Mouse (Mus musculus): Measurements from ENCODE around the gene Dclre1b. TPM values are rescaled to one million over a fixed set of nuclear protein-coding genes. Genes with fewer than 3 reads are reported as not detected.

The Dclre1b gene
- 10 to 100 TPM; 10.7 to 12.0 TPM for total RNA-seq (2021)
- 6.9 and 7.4 TPM in 2 replicates for polyA plus RNA-seq (2012; rRNA removed)
- long read RNA-seq, full-length matches to known transcripts: 5 of 5 reads
- long read RNA-seq, partial matches to known transcripts: 0 of 5 reads
- long read RNA-seq, other reads (novel, unspliced or antisense): 0 of 5 reads

- peak; percentile 93 to 94 for DNase-seq
- TF ChIP-seq POLR2A (IDR thresholded peaks at IDR 0.05; ENCODE audit: insufficient read depth, low read depth, low read length): peak; percentile 95
- TF ChIP-seq EP300 (IDR thresholded peaks at IDR 0.05; ENCODE audit: insufficient read depth, low read depth, low read length): peak; percentile 60; the same call in 1 of the 2 replicates
- TF ChIP-seq CTCF (IDR thresholded peaks at IDR 0.05): no peak
- peaks cover 10% of the 10 kb centered on the region for H3K36me3 ChIP-seq (ENCODE audit: control insufficient read depth, insufficient read depth, low read length)
- no peaks in the 10 kb centered on the region; the same call in 1 of the 2 replicates for H3K4me1 ChIP-seq (ENCODE audit: control insufficient read depth, insufficient read depth, low read length)
- peak within 1 kb of the TSS; percentile 92 for H3K9ac ChIP-seq (ENCODE audit: low read depth, low read length)
- intact Hi-C loops (cut with DNase I): loop anchor here (1.0 to 2.0 kb wide), 3 partner anchors 18 to 70 kb away; partner anchors contain the start of genes Gm10964, Hipk1 and Olfml3
- H3K4me3 ChIP-seq: peak within 1 kb of the TSS; percentile 85
- H3K27me3 ChIP-seq (ENCODE audit: control insufficient read depth, insufficient read depth, low read length): no peaks in the 10 kb centered on the region
- 1% methylated on average over 69 of the region's 70 CpGs for WGBS
- peak within 1 kb of the TSS; percentile 98 for H3K27ac ChIP-seq
- peaks cover 1% of the 10 kb centered on the region; the same call in 1 of the 2 replicates for H3K79me2 ChIP-seq (replicated peaks; ENCODE audit: control insufficient read depth, insufficient read depth, low read length)
Observed at GRCm38 (mm10) chr3:103808891-103809798, at the start of gene Dclre1b, which contains the start of the genes Ap4b1 and Gm43064. Gene Dclre1b, minus strand, starts transcription at chr3:103809444. Gene Ap4b1, plus strand, starts transcription at chr3:103809520. Gene Gm43064, plus strand, starts transcription at chr3:103809573.

- intact Hi-C loops (cut with DNase I): no loop called here
- TF ChIP-seq POLR2A (IDR thresholded peaks at IDR 0.05; ENCODE audit: insufficient read depth, low read depth, low read length) (no peak), CTCF (IDR thresholded peaks at IDR 0.05) (no peak), EP300 (IDR thresholded peaks at IDR 0.05; ENCODE audit: insufficient read depth, low read depth, low read length) (no peak)
- no peak for DNase-seq
- H3K36me3 ChIP-seq (ENCODE audit: control insufficient read depth, insufficient read depth, low read length): no peaks in the 10 kb centered on the region
- H3K4me1 ChIP-seq (ENCODE audit: control insufficient read depth, insufficient read depth, low read length): no peaks in the 10 kb centered on the region; the same call in 1 of the 2 replicates
- 86% methylated on average over 6 of the region's 6 CpGs for WGBS
- H3K4me3 ChIP-seq: no peak overlapping the region
- no peak overlapping the region for H3K27ac ChIP-seq
- H3K9ac ChIP-seq (ENCODE audit: low read depth, low read length): no peak overlapping the region
- H3K27me3 ChIP-seq (ENCODE audit: control insufficient read depth, insufficient read depth, low read length): no peaks in the 10 kb centered on the region
- no peaks in the 10 kb centered on the region for H3K79me2 ChIP-seq (replicated peaks; ENCODE audit: control insufficient read depth, insufficient read depth, low read length)
Observed at GRCm38 (mm10) chr3:103857977-103858563, 48.8 kb upstream of the Dclre1b start.

- Histone ChIP-seq H3K36me3 (ENCODE audit: control insufficient read depth, insufficient read depth, low read length) (no peaks in the 10 kb centered on the region), H3K27me3 (ENCODE audit: control insufficient read depth, insufficient read depth, low read length) (no peaks in the 10 kb centered on the region), H3K79me2 (replicated peaks; ENCODE audit: control insufficient read depth, insufficient read depth, low read length) (no peaks in the 10 kb centered on the region), H3K4me1 (ENCODE audit: control insufficient read depth, insufficient read depth, low read length) (no peaks in the 10 kb centered on the region; the same call in 1 of the 2 replicates), H3K9ac (ENCODE audit: low read depth, low read length) (no peak overlapping the region), H3K27ac (no peak overlapping the region), H3K4me3 (no peak overlapping the region)
- 84% methylated on average over 7 of the region's 7 CpGs for WGBS
- TF ChIP-seq CTCF (IDR thresholded peaks at IDR 0.05): no peak
- TF ChIP-seq EP300 (IDR thresholded peaks at IDR 0.05; ENCODE audit: insufficient read depth, low read depth, low read length): no peak
- no peak for TF ChIP-seq POLR2A (IDR thresholded peaks at IDR 0.05; ENCODE audit: insufficient read depth, low read depth, low read length)
- intact Hi-C loops (cut with DNase I): no loop called here
- no peak for DNase-seq
Observed at GRCm38 (mm10) chr3:103857036-103857805, 48.0 kb upstream of the Dclre1b start.

- Histone ChIP-seq H3K4me1 (ENCODE audit: control insufficient read depth, insufficient read depth, low read length) (no peaks in the 10 kb centered on the region), H3K9ac (ENCODE audit: low read depth, low read length) (no peak overlapping the region), H3K4me3 (no peak overlapping the region), H3K36me3 (ENCODE audit: control insufficient read depth, insufficient read depth, low read length) (no peaks in the 10 kb centered on the region), H3K79me2 (replicated peaks; ENCODE audit: control insufficient read depth, insufficient read depth, low read length) (no peaks in the 10 kb centered on the region), H3K27me3 (ENCODE audit: control insufficient read depth, insufficient read depth, low read length) (no peaks in the 10 kb centered on the region), H3K27ac (no peak overlapping the region)
- no peak for TF ChIP-seq EP300 (IDR thresholded peaks at IDR 0.05; ENCODE audit: insufficient read depth, low read depth, low read length)
- no peak for TF ChIP-seq POLR2A (IDR thresholded peaks at IDR 0.05; ENCODE audit: insufficient read depth, low read depth, low read length)
- no peak for TF ChIP-seq CTCF (IDR thresholded peaks at IDR 0.05)
- no peak for DNase-seq
- intact Hi-C loops (cut with DNase I): loop anchor here (5.0 kb wide), 1 partner anchor 33 kb away; no protein-coding TSS in a partner anchor
- 44% methylated on average over 8 of the region's 8 CpGs for WGBS
Observed at GRCm38 (mm10) chr3:103853804-103854203, 44.6 kb upstream of the Dclre1b start.

- Histone ChIP-seq H3K27ac (no peak overlapping the region), H3K27me3 (ENCODE audit: control insufficient read depth, insufficient read depth, low read length) (no peaks in the 10 kb centered on the region), H3K79me2 (replicated peaks; ENCODE audit: control insufficient read depth, insufficient read depth, low read length) (no peaks in the 10 kb centered on the region), H3K4me1 (ENCODE audit: control insufficient read depth, insufficient read depth, low read length) (no peaks in the 10 kb centered on the region), H3K9ac (ENCODE audit: low read depth, low read length) (no peak overlapping the region), H3K4me3 (no peak overlapping the region), H3K36me3 (ENCODE audit: control insufficient read depth, insufficient read depth, low read length) (no peaks in the 10 kb centered on the region)
- 59% methylated on average over 3 of the region's 3 CpGs for WGBS
- intact Hi-C loops (cut with DNase I): loop anchor here (5.0 kb wide), 1 partner anchor 35 kb away; no protein-coding TSS in a partner anchor
- peak in 1 of 2 experiments; percentile 42 for DNase-seq
- no peak for TF ChIP-seq POLR2A (IDR thresholded peaks at IDR 0.05; ENCODE audit: insufficient read depth, low read depth, low read length)
- peak; percentile 57 for TF ChIP-seq CTCF (IDR thresholded peaks at IDR 0.05)
Observed at GRCm38 (mm10) chr3:103852565-103853299, 43.5 kb upstream of the Dclre1b start.

Measured in heart, adult 2 months (tissue).